Mouse (Mus musculus) intestine, embryonic 15.5 days (tissue): ENCODE measurements around the gene Pcnx3. TPM values are rescaled to one million over a fixed set of nuclear protein-coding genes. Genes with fewer than 3 reads are reported as not detected.
"Not testable (repeated sequence)": the region's sequence is repeated elsewhere in the genome, so short reads cannot be mapped to it uniquely, and the experiment has no call there.

Source experiments
- ATAC-seq: fragments of 200-750 bp; cut with Nextera tagmentation; 2 replicates; pipeline ENCODE4 v1.8.0; 2017; ENCODE audit warnings: moderate TSS enrichment, moderate library complexity
- H3K27ac ChIP-seq: fragments of 300-500 bp; sonication (generic); 2 replicates; pipeline ENCODE4 v1.5.1; 2015; ENCODE audit warnings: mild to moderate bottlenecking, inconsistent platforms
- H3K27me3 ChIP-seq: fragments of 300-500 bp; sonication (generic); replicated peaks from 2 replicates; pipeline ENCODE4 v1.6.1; 2015; ENCODE audit warnings: inconsistent platforms
- H3K36me3 ChIP-seq: fragments of 300-500 bp; sonication (generic); 2 replicates; pipeline ENCODE4 v1.6.1; 2015; ENCODE audit warnings: inconsistent platforms
- H3K4me1 ChIP-seq: fragments of 300-500 bp; sonication (generic); replicated peaks from 2 replicates; pipeline ENCODE4 v1.6.1; 2015; ENCODE audit warnings: inconsistent platforms
- H3K4me2 ChIP-seq: fragments of 300-500 bp; sonication (generic); replicated peaks from 2 replicates; pipeline ENCODE4 v1.6.1; 2015; ENCODE audit warnings: mild to moderate bottlenecking, inconsistent platforms
- H3K4me3 ChIP-seq: fragments of 300-500 bp; sonication (generic); replicated peaks from 2 replicates; pipeline ENCODE4 v1.5.1; 2015; ENCODE audit warnings: inconsistent platforms
- H3K9ac ChIP-seq: fragments of 300-500 bp; sonication (generic); 2 replicates; pipeline ENCODE4 v1.6.1; 2015; ENCODE audit warnings: inconsistent platforms
- H3K9me3 ChIP-seq: fragments of 300-500 bp; sonication (generic); 2 replicates; pipeline ENCODE4 v1.6.1; 2016; ENCODE audit warnings: inconsistent platforms
- WGBS: fragments of 180-500 bp; shearing (Covaris S2); methylation state at CpG from one replicate; pipeline ENCODE4 v1.1.7; 2015; 5-methylcytosine and 5-hydroxymethylcytosine counted together
- polyA plus RNA-seq: library from polyadenylated mRNA; unstranded; fragments of >200 nt; fragmentation: Nextera tagmentation; extraction: Ambion mirVana; gene quantifications from 2 replicates; pipeline ENCODE4 v1.2.1, GENCODE M21; 2015

Pcnx3 gene
- polyA plus RNA-seq, 1 experiment from 2014 or later = 16.3 TPM

- peak overlapping the region; percentile 87 for H3K4me3 ChIP-seq
- ATAC-seq = no peak
- no peaks in the 10 kb centered on the region for H3K9me3 ChIP-seq
- peak overlapping the region; percentile 96 for H3K4me2 ChIP-seq
- H3K27me3 ChIP-seq = no peaks in the 10 kb centered on the region
- WGBS = under 1% methylated on average over 7 of the region's 7 CpGs
- peaks cover 51% of the 10 kb centered on the region for H3K4me1 ChIP-seq
- H3K27ac ChIP-seq = peak overlapping the region; percentile 96
- H3K36me3 ChIP-seq = peaks cover 32% of the 10 kb centered on the region
- H3K9ac ChIP-seq = peak overlapping the region; percentile 92
These were observed 350 bp upstream of the Pcnx3 start for GRCm38 (mm10) chr19:5689088-5689428.

GRCm38 (mm10) chr19:5687738-5688137, 970 bp downstream of the Pcnx3 start:
- Histone ChIP-seq H3K4me1 (peaks cover 39% of the 10 kb centered on the region), H3K9ac (peak overlapping the region; percentile 85), H3K9me3 (no peaks in the 10 kb centered on the region), H3K27ac (peak overlapping the region; percentile 96), H3K4me2 (peak overlapping the region; percentile 96), H3K36me3 (peaks cover 35% of the 10 kb centered on the region), H3K4me3 (peak overlapping the region; percentile 87), H3K27me3 (no peaks in the 10 kb centered on the region)
- no peak for ATAC-seq
- 16% methylated on average over 9 of the region's 9 CpGs for WGBS

GRCm38 (mm10) chr19:5686954-5687353, 1.8 kb downstream of the Pcnx3 start:
- Histone ChIP-seq H3K4me1 (peaks cover 31% of the 10 kb centered on the region), H3K4me3 (0 out of 2 replicates have a peak overlapping the region, but pooled peaks have one; percentile 87), H3K9ac (0 out of 2 replicates have a peak overlapping the region, but pooled peaks have one; percentile 85), H3K36me3 (peaks cover 40% of the 10 kb centered on the region), H3K4me2 (peak overlapping the region; percentile 96)
- not testable (repeated sequence) for ATAC-seq, H3K27me3 ChIP-seq, H3K27ac ChIP-seq, H3K9me3 ChIP-seq
- WGBS = 93% methylated on average over 12 of the region's 12 CpGs

- 84% methylated on average over 13 of the region's 13 CpGs for WGBS
These were observed 2.3 kb downstream of the Pcnx3 start for GRCm38 (mm10) chr19:5686437-5686836.

GRCm38 (mm10) chr19:5685861-5686260, 2.8 kb downstream of the Pcnx3 start:
- H3K9ac ChIP-seq = no peak overlapping the region
- H3K4me1 ChIP-seq = peaks cover 21% of the 10 kb centered on the region
- ATAC-seq = no peak
- H3K4me2 ChIP-seq = no peak overlapping the region
- H3K27ac ChIP-seq = no peak overlapping the region
- WGBS = 93% methylated on average over 11 of the region's 11 CpGs
- no peaks in the 10 kb centered on the region for H3K27me3 ChIP-seq
- no peak overlapping the region for H3K4me3 ChIP-seq
- H3K9me3 ChIP-seq = no peaks in the 10 kb centered on the region
- peaks cover 51% of the 10 kb centered on the region for H3K36me3 ChIP-seq

More at GRCm38 (mm10) chr19:5686437-5686836, 2.3 kb downstream of the Pcnx3 start:
- H3K4me3 ChIP-seq = no peak overlapping the region
- H3K4me2 ChIP-seq = no peak overlapping the region
- H3K9ac ChIP-seq = no peak overlapping the region
- H3K4me1 ChIP-seq = peaks cover 26% of the 10 kb centered on the region
- peaks cover 45% of the 10 kb centered on the region for H3K36me3 ChIP-seq
- no peaks in the 10 kb centered on the region for H3K9me3 ChIP-seq
- H3K27ac ChIP-seq = no peak overlapping the region
- no peaks in the 10 kb centered on the region for H3K27me3 ChIP-seq
- no peak for ATAC-seq

GRCm38 (mm10) chr19:5685431-5685830, 3.3 kb downstream of the Pcnx3 start:
- H3K4me1 ChIP-seq = peaks cover 16% of the 10 kb centered on the region
- H3K27me3 ChIP-seq = no peaks in the 10 kb centered on the region
- H3K27ac ChIP-seq = no peak overlapping the region
- H3K9ac ChIP-seq = no peak overlapping the region
- WGBS = 96% methylated on average over 19 of the region's 19 CpGs
- ATAC-seq = no peak
- no peaks in the 10 kb centered on the region for H3K9me3 ChIP-seq
- no peak overlapping the region for H3K4me3 ChIP-seq
- no peak overlapping the region for H3K4me2 ChIP-seq
- H3K36me3 ChIP-seq = peaks cover 55% of the 10 kb centered on the region

GRCm38 (mm10) chr19:5684985-5685384, 3.7 kb downstream of the Pcnx3 start:
- Histone ChIP-seq H3K4me1 (peaks cover 12% of the 10 kb centered on the region), H3K27me3 (no peaks in the 10 kb centered on the region), H3K27ac (no peak overlapping the region), H3K36me3 (peaks cover 59% of the 10 kb centered on the region), H3K4me3 (no peak overlapping the region), H3K4me2 (no peak overlapping the region), H3K9ac (no peak overlapping the region), H3K9me3 (no peaks in the 10 kb centered on the region)
- WGBS = 91% methylated on average over 13 of the region's 13 CpGs
- ATAC-seq = no peak

- Histone ChIP-seq H3K4me1 (peaks cover 12% of the 10 kb centered on the region), H3K4me2 (no peak overlapping the region), H3K27me3 (no peaks in the 10 kb centered on the region), H3K9me3 (no peaks in the 10 kb centered on the region), H3K4me3 (no peak overlapping the region), H3K36me3 (peaks cover 63% of the 10 kb centered on the region), H3K9ac (no peak overlapping the region), H3K27ac (no peak overlapping the region)
- ATAC-seq = no peak
- WGBS = 90% methylated on average over 12 of the region's 12 CpGs
These were observed 4.5 kb downstream of the Pcnx3 start for GRCm38 (mm10) chr19:5684236-5684635.

- Histone ChIP-seq H3K36me3 (peaks cover 76% of the 10 kb centered on the region), H3K9me3 (no peaks in the 10 kb centered on the region), H3K4me3 (no peak overlapping the region), H3K4me2 (no peak overlapping the region), H3K27me3 (no peaks in the 10 kb centered on the region), H3K4me1 (no peaks in the 10 kb centered on the region), H3K27ac (no peak overlapping the region), H3K9ac (no peak overlapping the region)
- no peak for ATAC-seq
- 80% methylated on average over 4 of the region's 4 CpGs for WGBS
These were observed 8.3 kb downstream of the Pcnx3 start for GRCm38 (mm10) chr19:5680432-5680831.

GRCm38 (mm10) chr19:5668372-5668771, 20.3 kb downstream of the Pcnx3 start:
- Histone ChIP-seq H3K4me2 (no peak overlapping the region), H3K4me3 (no peak overlapping the region), H3K9me3 (no peaks in the 10 kb centered on the region), H3K36me3 (peaks cover 41% of the 10 kb centered on the region), H3K27me3 (no peaks in the 10 kb centered on the region), H3K27ac (no peak overlapping the region), H3K4me1 (peaks cover 10% of the 10 kb centered on the region), H3K9ac (no peak overlapping the region)
- WGBS = 73% methylated on average over 4 of the region's 4 CpGs
- ATAC-seq = no peak

- H3K4me2 ChIP-seq = no peak overlapping the region
- H3K9ac ChIP-seq = no peak overlapping the region
- H3K27ac ChIP-seq = no peak overlapping the region
- peaks cover 23% of the 10 kb centered on the region for H3K4me1 ChIP-seq
- peaks cover 24% of the 10 kb centered on the region for H3K36me3 ChIP-seq
- ATAC-seq = no peak
- H3K9me3 ChIP-seq = no peaks in the 10 kb centered on the region
- WGBS = 87% methylated on average over 18 of the region's 18 CpGs
- H3K4me3 ChIP-seq = no peak overlapping the region
- no peaks in the 10 kb centered on the region for H3K27me3 ChIP-seq
These were observed 22.3 kb downstream of the Pcnx3 start for GRCm38 (mm10) chr19:5666386-5666785.

GRCm38 (mm10) chr19:5665465-5665864, 23.2 kb downstream of the Pcnx3 start:
- peak; percentile 6; the same call in 1 of the 2 replicates for ATAC-seq
- 81% methylated on average over 15 of the region's 15 CpGs for WGBS

GRCm38 (mm10) chr19:5664669-5665257, 23.9 kb downstream of the Pcnx3 start:
- Histone ChIP-seq H3K9ac (no peak overlapping the region), H3K4me1 (peaks cover 23% of the 10 kb centered on the region), H3K27me3 (no peaks in the 10 kb centered on the region), H3K4me3 (no peak overlapping the region), H3K27ac (no peak overlapping the region), H3K36me3 (peaks cover 16% of the 10 kb centered on the region), H3K9me3 (no peaks in the 10 kb centered on the region), H3K4me2 (no peak overlapping the region)
- ATAC-seq = no peak
- WGBS = 93% methylated on average over 10 of the region's 10 CpGs

More at GRCm38 (mm10) chr19:5665465-5665864, 23.2 kb downstream of the Pcnx3 start:
- Histone ChIP-seq H3K27ac (no peak overlapping the region), H3K36me3 (peaks cover 17% of the 10 kb centered on the region), H3K27me3 (no peaks in the 10 kb centered on the region), H3K4me3 (no peak overlapping the region), H3K4me2 (no peak overlapping the region), H3K9me3 (no peaks in the 10 kb centered on the region), H3K9ac (no peak overlapping the region), H3K4me1 (peaks cover 23% of the 10 kb centered on the region)
